Mouse (Mus musculus) embryonic facial prominence, embryonic 14.5 days (tissue): ENCODE data around the gene Slc24a4. TPM values are rescaled to one million over a fixed set of nuclear protein-coding genes. Genes with fewer than 3 reads are reported as not detected.

Experiments used
- ATAC-seq: fragments of 200-750 bp; cut with Nextera tagmentation; 2 replicates; pipeline ENCODE4 v1.8.0; 2017; ENCODE audit warnings: low read depth, moderate number of reproducible peaks, moderate TSS enrichment
- DNase-seq: peaks from one replicate; pipeline ENCODE4 v3.0.0-alpha.2; 2015; ENCODE audit warnings: low spot score
- H3K27ac ChIP-seq: fragments of 300-500 bp; sonication (generic); replicated peaks from 2 replicates; pipeline ENCODE4 v1.5.1; 2014; ENCODE audit warnings: low read depth, mild to moderate bottlenecking, low read length, moderate library complexity
- H3K27me3 ChIP-seq: fragments of 300-500 bp; sonication (generic); replicated peaks from 2 replicates; pipeline ENCODE4 v1.6.1; 2014; ENCODE audit warnings: low read length; ENCODE audit not compliant: control insufficient read depth, insufficient read depth
- H3K36me3 ChIP-seq: fragments of 300-500 bp; sonication (generic); 2 replicates; pipeline ENCODE4 v1.6.1; 2014; ENCODE audit warnings: low read length, mixed read lengths; ENCODE audit not compliant: control insufficient read depth, insufficient read depth
- H3K4me1 ChIP-seq: fragments of 300-500 bp; sonication (generic); 2 replicates; pipeline ENCODE4 v1.6.1; 2014; ENCODE audit warnings: antibody characterized with exemption, low read length; ENCODE audit not compliant: control insufficient read depth, insufficient read depth
- H3K4me2 ChIP-seq: fragments of 300-500 bp; sonication (generic); 2 replicates; pipeline ENCODE4 v1.6.1; 2014; ENCODE audit warnings: low read depth, mild to moderate bottlenecking, low read length, moderate library complexity, mixed read lengths
- H3K4me3 ChIP-seq: fragments of 300-500 bp; sonication (generic); 2 replicates; pipeline ENCODE4 v1.5.1; 2014; ENCODE audit warnings: low read depth, mild to moderate bottlenecking, low read length
- H3K9ac ChIP-seq: fragments of 300-500 bp; sonication (generic); 2 replicates; pipeline ENCODE4 v1.6.1; 2014; ENCODE audit warnings: low read depth, mild to moderate bottlenecking, low read length, moderate library complexity, mixed read lengths
- H3K9me3 ChIP-seq: fragments of 300-500 bp; sonication (generic); 2 replicates; pipeline ENCODE4 v1.6.1; 2016; ENCODE audit warnings: low read length; ENCODE audit not compliant: control insufficient read depth
- WGBS: fragments of 180-500 bp; shearing (Covaris S2); extraction: QIAGEN DNeasy Blood & Tissue Kit; methylation state at CpG from one replicate; pipeline ENCODE4 v1.1.7; 2014; 5-methylcytosine and 5-hydroxymethylcytosine counted together
- polyA plus RNA-seq: library from polyadenylated mRNA; unstranded; fragments of >200 nt; fragmentation: Nextera tagmentation; extraction: Ambion mirVana; gene quantifications from 2 replicates; pipeline ENCODE4 v1.2.1, GENCODE M21; 2014

Slc24a4 gene
- polyA plus RNA-seq, 1 experiment from 2014 or later = 0.65 TPM

- Histone ChIP-seq H3K9me3 (no peaks in the 10 kb centered on the region), H3K9ac (no peak overlapping the region), H3K4me3 (no peak overlapping the region), H3K36me3 (no peaks in the 10 kb centered on the region), H3K4me1 (no peaks in the 10 kb centered on the region), H3K27ac (no peak overlapping the region), H3K4me2 (no peak overlapping the region), H3K27me3 (no peaks in the 10 kb centered on the region)
- WGBS = 81% methylated on average over 18 of the region's 18 CpGs
- ATAC-seq (no peak), DNase-seq (no peak)
Measured at GRCm38 (mm10) chr12:102180371-102181074, 52.0 kb downstream of the Slc24a4 start.

- Histone ChIP-seq H3K4me2 (no peak overlapping the region), H3K9ac (no peak overlapping the region), H3K4me1 (no peaks in the 10 kb centered on the region), H3K9me3 (0 out of 2 replicates have a peak, but pooled peaks cover 3% of the 10 kb centered on the region), H3K36me3 (no peaks in the 10 kb centered on the region), H3K27me3 (no peaks in the 10 kb centered on the region), H3K4me3 (no peak overlapping the region), H3K27ac (no peak overlapping the region)
- ATAC-seq = no peak
- 35% methylated on average over 5 of the region's 5 CpGs for WGBS
- DNase-seq = peak; percentile 16
Measured at GRCm38 (mm10) chr12:102181799-102182357, 53.3 kb downstream of the Slc24a4 start.

DNA sequence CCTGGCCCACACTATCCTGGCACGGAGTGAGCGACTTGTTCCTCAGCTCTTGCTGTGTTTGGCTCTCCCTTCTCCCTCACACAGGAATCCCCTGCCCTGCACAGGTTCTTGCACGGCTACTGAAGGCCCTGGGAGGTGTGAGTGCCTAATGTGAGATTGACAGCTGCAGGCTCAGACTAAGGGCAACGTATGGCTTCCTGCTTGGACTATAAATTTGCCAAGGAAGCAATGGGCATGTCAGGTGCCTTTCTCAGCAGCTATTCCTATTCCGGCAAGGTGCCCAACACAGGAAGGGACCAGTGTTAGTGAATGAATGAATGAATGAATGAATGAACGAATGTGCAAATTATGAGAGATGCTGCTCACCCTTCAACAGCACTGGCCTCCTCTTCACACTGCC is 54.1 kb downstream of the Slc24a4 start:
- H3K4me1 ChIP-seq = no peaks in the 10 kb centered on the region
- no peak for ATAC-seq
- WGBS = 72% methylated on average over 6 of the region's 6 CpGs

DNA sequence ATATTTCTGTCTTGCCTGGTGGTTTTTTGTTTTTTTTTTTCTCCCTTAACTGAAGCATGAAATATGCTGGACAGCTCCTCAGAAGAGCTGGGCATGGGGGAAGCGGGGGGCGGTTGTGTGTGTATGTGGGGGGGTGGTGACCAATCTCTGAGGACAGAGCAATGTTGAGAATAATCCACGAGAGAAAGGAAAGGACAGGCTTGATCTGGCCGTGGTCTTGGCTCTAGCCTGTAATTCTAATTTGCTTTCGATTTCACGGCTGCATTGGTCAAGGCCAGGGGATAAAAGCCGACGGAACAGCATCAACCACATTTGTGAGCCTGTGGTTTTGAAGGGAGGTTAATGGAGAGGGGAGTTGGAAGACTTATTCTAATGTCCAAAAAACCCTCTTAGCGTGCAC is 54.7 kb downstream of the Slc24a4 start:
- Histone ChIP-seq H3K9me3 (peaks cover 10% of the 10 kb centered on the region), H3K9ac (no peak overlapping the region), H3K27me3 (no peaks in the 10 kb centered on the region), H3K4me1 (no peaks in the 10 kb centered on the region), H3K4me2 (no peak overlapping the region), H3K27ac (no peak overlapping the region), H3K4me3 (no peak overlapping the region), H3K36me3 (no peaks in the 10 kb centered on the region)
- DNase-seq (peak; percentile 10), ATAC-seq (no peak)
- 60% methylated on average over 9 of the region's 9 CpGs for WGBS

More for the DNA sequence above, 54.1 kb downstream of the Slc24a4 start:
- no peak overlapping the region for H3K9ac ChIP-seq
- no peak for DNase-seq
- H3K4me2 ChIP-seq = no peak overlapping the region
- H3K27ac ChIP-seq = no peak overlapping the region
- H3K27me3 ChIP-seq = no peaks in the 10 kb centered on the region
- no peak overlapping the region for H3K4me3 ChIP-seq
- no peaks in the 10 kb centered on the region for H3K36me3 ChIP-seq
- 0 out of 2 replicates have a peak, but pooled peaks cover 7% of the 10 kb centered on the region for H3K9me3 ChIP-seq

DNA sequence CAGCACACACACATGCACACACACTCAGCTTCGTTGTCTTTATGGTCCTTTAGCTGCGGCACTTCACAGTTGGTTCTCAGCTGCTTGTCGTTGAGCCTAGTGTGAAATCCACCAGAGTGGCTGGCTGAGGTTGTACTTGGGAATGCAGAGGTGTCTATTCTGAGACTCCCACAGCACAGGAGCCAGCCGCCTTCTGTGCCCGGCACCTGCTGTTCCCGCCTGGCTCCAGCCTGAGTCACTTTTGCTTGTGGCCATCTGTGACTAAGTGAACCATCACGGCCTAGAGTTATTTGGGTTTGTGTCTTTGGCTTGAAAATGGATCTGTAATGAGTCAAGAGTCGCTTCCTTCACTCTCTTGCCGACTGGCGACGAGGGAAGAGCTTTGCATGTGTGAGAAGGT is 62.3 kb downstream of the Slc24a4 start:
- WGBS = 80% methylated on average over 11 of the region's 11 CpGs
- ATAC-seq = no peak

GRCm38 (mm10) chr12:102201516-102201915 is 73.0 kb downstream of the Slc24a4 start:
- no peaks in the 10 kb centered on the region; the same call in 1 of the 2 replicates for H3K9me3 ChIP-seq
- no peaks in the 10 kb centered on the region for H3K27me3 ChIP-seq
- WGBS = 65% methylated on average over 4 of the region's 4 CpGs
- ATAC-seq = no peak
- no peak overlapping the region for H3K4me3 ChIP-seq
- no peaks in the 10 kb centered on the region; the same call in 1 of the 2 replicates for H3K4me1 ChIP-seq
- H3K4me2 ChIP-seq = no peak overlapping the region
- H3K27ac ChIP-seq = no peak overlapping the region
- H3K36me3 ChIP-seq = no peaks in the 10 kb centered on the region
- no peak for DNase-seq
- H3K9ac ChIP-seq = no peak overlapping the region

More for the DNA sequence above, 62.3 kb downstream of the Slc24a4 start:
- DNase-seq = no peak
- Histone ChIP-seq H3K4me1 (no peaks in the 10 kb centered on the region), H3K9me3 (peaks cover 16% of the 10 kb centered on the region), H3K27me3 (no peaks in the 10 kb centered on the region), H3K36me3 (no peaks in the 10 kb centered on the region), H3K9ac (no peak overlapping the region), H3K4me3 (no peak overlapping the region), H3K4me2 (no peak overlapping the region), H3K27ac (no peak overlapping the region)

DNA sequence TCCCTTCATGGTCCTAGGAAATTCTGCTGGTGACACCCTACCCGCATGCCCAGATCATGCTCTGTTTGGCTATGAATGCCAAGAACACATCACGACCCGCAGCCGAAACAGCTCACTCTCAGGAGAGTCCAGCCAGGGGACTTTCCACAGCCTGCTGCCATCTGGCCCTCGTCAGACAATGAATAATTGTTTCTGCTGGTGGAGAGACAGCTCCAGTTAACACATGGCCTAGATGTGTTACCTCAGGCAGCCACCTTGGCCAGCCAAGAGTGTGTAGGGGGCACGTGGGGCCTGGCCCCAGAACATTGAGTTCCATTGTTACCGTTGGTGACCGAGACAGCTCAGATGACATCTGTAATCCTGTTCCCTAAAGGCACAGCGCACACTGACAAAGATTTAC is 74.4 kb downstream of the Slc24a4 start:
- H3K27me3 ChIP-seq = no peaks in the 10 kb centered on the region
- DNase-seq (peak; percentile 32), ATAC-seq (peak; percentile 57; the same call in 1 of the 2 replicates)
- no peak overlapping the region for H3K27ac ChIP-seq
- WGBS = 24% methylated on average over 9 of the region's 9 CpGs
- no peak overlapping the region for H3K4me2 ChIP-seq
- H3K4me3 ChIP-seq = no peak overlapping the region
- no peaks in the 10 kb centered on the region; the same call in 1 of the 2 replicates for H3K9me3 ChIP-seq
- H3K9ac ChIP-seq = no peak overlapping the region
- no peaks in the 10 kb centered on the region; the same call in 1 of the 2 replicates for H3K4me1 ChIP-seq
- H3K36me3 ChIP-seq = no peaks in the 10 kb centered on the region

DNA sequence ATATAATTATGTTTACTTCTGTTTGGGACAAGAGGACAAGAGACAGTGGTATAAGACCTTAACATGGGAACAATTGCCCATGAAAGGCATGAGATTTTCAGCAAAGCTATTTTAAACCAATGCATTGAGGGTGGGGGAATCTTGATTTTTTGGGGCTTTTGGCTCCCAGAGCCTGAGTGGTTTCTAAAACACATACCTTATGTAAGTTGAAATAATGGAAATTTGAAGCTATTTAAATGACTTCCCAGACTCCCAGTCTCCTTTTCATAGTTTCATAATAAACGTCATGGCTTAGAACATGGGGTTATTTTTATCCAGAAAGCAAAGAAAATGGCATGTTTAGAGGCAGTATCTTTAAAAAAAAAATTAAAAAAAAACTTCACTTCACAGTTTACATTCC is 77.9 kb downstream of the Slc24a4 start:
- Histone ChIP-seq H3K9me3 (no peaks in the 10 kb centered on the region; the same call in 1 of the 2 replicates), H3K27me3 (no peaks in the 10 kb centered on the region), H3K27ac (no peak overlapping the region), H3K4me2 (no peak overlapping the region), H3K4me3 (no peak overlapping the region), H3K36me3 (no peaks in the 10 kb centered on the region), H3K9ac (no peak overlapping the region), H3K4me1 (no peaks in the 10 kb centered on the region; the same call in 1 of the 2 replicates)
- no peak for DNase-seq
- WGBS = 46% methylated on average over 1 of the region's 1 CpGs
- no peak for ATAC-seq
